Comparison of ENCODE assay signal across 16 mouse cellular contexts in the genomic region with DNA sequence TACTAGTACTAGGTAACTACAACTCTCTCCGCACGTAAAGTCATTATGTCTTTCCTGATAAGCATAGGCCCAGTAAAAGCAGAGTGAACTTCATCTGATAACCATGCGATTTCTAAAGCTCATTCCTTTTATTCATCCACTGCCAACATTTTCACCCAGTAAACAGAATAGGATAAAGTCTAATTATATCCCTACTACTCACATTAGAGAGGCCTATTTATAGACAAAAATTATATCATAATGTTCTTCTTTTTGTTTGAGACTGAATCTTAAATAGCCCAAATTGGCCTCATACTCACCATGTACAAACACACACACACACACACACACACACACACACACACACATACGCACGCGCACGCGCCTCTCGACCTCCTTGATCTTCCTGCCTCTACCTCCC.
"Had no signal": no experiment of that assay in that cellular context is flagged by ENCODE, and none has a peak within 500 bp of the region (broad histone marks: within the 10 kb centered on the region; RNA-seq: fewer than 3 reads in every experiment).

No protein-coding gene starts in this region.

- H3K4me2 ChIP-seq: liver, embryonic 12.5 days; liver, embryonic 15.5 days; lung, embryonic 15.5 days; midbrain, embryonic 11.5 days had no signal

- H3K27me3 ChIP-seq: liver, embryonic 12.5 days; liver, embryonic 15.5 days; lung, embryonic 15.5 days; megakaryocyte, embryonic 14.5 days had no signal

- ATAC-seq: liver, embryonic 12.5 days had no signal

- DNase-seq: kidney, postnatal 25 days; layer of hippocampus, adult 9-11 months; lung, adult 18-20 months; lung, postnatal 10 days; lung, postnatal 36 days; midbrain, embryonic 14.5 days; thymus, adult 18-20 months; thymus, postnatal 36 days had no signal

- H3K9ac ChIP-seq: liver, embryonic 12.5 days; liver, embryonic 15.5 days; lung, embryonic 15.5 days had no signal

- H3K4me1 ChIP-seq: liver, embryonic 12.5 days; liver, embryonic 15.5 days; lung, embryonic 15.5 days had no signal

- H3K4me3 ChIP-seq: layer of hippocampus, adult 2 months; left cerebral cortex, adult 2 months; liver, embryonic 12.5 days; liver, embryonic 15.5 days; lung, embryonic 15.5 days; megakaryocyte, embryonic 14.5 days had no signal

- H3K9me3 ChIP-seq: liver, embryonic 12.5 days; liver, embryonic 15.5 days; lung, embryonic 15.5 days; megakaryocyte, embryonic 14.5 days had no signal

- H3K27ac ChIP-seq: kidney, postnatal 0 days; layer of hippocampus, adult 2 months; left cerebral cortex, adult 2 months; liver, embryonic 12.5 days; liver, embryonic 15.5 days; lung, embryonic 15.5 days had no signal
